Mouse (Mus musculus): ENCODE measurements around the gene Zfp27. TPM values are rescaled to one million over a fixed set of nuclear protein-coding genes. Genes with fewer than 3 reads are reported as not detected.
"Not testable (repeated sequence)": the region's sequence is repeated elsewhere in the genome, so short reads cannot be mapped to it uniquely, and the experiment has no call there.

The Zfp27 gene
- total RNA-seq, 2 experiments from 2014 or later: 20.5 to 23.2 TPM

DNA sequence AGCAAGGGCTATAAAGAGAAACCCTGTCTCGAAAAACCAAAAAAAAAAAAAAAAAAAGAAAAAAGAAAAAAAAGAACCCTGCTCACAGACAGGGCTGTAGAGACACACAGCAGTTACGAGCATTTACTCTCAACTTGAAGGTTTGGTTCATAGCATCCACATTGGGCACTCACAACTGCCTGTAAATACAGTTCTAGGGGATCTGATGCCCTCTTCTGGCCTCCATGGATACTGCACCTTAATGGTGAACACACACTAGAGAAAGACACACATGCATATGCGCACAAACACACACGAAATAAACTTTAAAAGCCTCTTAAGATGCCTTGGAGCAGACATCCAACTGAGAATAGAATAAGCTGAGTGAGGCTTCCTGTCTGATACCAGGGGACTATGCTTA is 8.0 kb downstream of the Zfp27 start:
- DNase-seq (ENCODE audit: low spot score in 2 of 2): no peak
- intact Hi-C loops (cut with DNase I): no loop called here

DNA sequence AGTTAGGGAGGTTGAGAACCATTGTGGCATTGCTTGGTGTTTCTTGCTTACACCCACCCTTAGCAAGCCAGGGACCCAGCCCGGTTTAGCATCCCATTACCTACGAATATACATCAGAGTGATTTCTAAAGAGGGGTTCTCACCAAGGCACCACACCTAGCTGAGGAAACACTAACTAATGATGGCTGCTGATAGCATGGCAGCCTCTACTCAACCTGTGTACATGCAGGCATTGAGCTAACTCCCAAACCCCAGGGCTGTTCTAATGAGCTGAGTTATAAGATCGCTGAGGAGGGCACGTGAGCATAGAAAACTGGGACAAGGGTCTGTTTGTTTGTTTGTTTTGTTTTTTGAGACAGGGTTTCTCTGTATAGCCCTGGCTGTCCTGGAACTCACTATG is 13.6 kb downstream of the Zfp27 start:
- DNase-seq (ENCODE audit: low spot score in 2 of 2): no peak
- intact Hi-C loops (cut with DNase I): no loop called here

DNA sequence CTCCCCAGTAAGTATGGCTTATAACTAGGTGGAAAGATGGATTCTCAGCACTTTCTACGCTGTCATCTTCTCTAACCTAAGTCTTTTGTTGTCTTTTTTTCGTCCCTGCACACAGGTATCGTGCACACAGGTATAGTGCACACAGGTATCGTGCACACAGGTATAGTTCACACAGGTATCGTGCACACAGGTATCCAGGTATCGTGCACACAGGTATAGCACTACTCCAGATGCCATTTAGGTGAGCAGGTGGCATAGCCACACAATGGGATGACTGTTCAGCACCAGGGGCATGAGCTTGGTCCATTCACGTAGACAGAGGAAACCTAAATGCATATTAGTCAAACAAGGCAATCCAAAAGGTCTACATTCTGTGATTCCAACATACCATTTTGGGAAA is 15.9 kb downstream of the Zfp27 start:
- no peak for DNase-seq (ENCODE audit: low spot score in 2 of 2)
- intact Hi-C loops (cut with DNase I): no loop called here

DNA sequence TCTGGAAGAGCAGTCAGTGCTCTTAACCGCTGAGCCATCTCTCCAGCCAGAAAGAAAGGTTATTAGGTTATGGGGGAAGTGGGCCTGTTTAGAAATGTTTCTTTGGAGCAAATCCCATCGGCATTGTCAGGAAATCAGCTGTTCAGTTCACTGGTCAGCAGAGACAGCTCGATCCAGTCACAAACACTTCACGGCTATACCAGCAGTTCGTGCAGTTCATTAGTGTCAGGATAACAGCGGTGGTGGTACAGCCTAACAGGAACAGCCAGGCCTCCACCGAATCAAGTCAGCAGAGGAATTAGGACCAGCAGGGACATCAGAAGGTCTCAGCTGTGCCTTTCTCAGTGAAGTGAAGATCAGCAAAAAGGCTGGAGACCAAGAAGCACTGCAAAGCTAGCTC is 25.5 kb downstream of the Zfp27 start:
- no peak for DNase-seq (ENCODE audit: low spot score in 2 of 2)
- intact Hi-C loops (cut with DNase I): no loop called here

DNA sequence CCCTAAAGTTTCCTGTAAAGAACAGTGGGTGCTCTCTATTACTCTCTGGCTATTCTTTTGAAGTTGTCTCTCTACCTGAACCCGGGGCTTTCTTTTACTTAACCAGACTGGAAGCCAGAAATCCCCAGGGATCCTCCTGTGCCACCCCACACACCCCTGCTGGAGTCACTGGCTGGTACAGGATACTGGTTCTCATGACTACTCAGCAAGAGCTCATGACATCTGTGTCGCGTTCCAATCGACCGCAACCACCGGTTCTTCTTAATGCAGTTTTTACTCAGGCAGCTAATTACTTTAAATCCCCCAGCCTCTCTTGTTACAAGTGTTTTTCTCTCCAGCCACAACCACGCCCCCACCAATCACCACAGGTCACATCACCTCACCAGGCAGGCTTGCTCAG is 26.3 kb downstream of the Zfp27 start:
- DNase-seq (ENCODE audit: low spot score in 2 of 2): no peak
- intact Hi-C loops (cut with DNase I): no loop called here

DNA sequence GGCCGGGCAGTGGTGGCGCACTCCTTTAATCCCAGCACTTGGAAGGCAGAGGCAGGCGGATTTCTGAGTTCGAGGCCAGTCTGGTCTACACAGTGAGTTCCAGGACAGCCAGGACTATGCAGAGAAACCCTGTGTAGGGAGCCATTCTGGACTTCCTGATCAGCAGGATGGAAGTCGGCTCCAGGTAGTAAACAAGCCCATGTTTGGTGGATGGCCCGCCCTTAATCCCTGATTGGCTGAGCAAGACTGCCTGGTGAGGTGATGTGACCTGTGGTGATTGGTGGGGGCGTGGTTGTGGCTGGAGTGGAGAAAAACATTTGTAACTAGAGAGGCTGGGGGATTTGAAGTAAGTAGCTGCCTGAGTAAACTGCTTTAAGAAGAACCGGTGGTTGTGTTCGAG is 28.8 kb downstream of the Zfp27 start:
- intact Hi-C loops (cut with DNase I); DNase-seq (ENCODE audit: low spot score in 2 of 2): not testable (repeated sequence)

DNA sequence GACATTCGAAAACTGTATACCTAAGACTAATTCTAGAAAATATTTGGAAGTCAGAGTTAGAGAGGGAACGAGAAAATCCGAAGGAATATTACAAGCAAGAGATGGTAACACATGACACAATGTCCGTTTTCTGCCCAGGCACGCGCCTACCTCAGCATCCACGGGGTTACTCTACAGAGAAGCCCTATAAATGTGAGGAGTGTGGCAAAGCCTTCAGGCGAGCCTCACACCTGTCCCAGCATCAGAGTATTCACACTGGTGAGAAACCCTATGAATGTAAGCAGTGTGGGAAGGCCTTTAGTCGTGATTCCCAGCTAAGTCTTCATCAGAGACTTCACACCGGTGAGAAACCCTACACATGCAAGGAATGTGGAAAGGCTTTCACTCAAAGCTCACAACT is 32.1 kb downstream of the Zfp27 start:
- no peak for DNase-seq (ENCODE audit: low spot score in 2 of 2)
- intact Hi-C loops (cut with DNase I): no loop called here

DNA sequence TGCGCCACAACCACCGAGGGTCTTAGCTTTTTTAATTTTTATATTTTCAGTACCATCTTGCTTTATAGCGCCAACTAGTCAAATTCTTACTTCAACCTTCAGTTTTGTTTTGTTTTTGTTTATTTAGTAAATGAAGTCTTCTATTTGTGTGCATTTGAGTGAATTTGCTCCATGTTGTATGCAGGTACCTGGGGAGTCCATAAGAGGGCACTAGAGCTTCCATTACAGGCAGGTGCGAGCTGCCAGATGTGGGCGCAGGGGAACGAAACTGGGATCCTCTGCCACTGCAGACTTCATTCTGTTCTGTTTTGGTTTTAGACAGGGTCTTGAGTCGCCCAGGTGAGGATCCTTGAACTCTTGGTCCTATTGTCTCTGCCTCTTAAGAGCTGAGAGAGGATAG is 44.7 kb downstream of the Zfp27 start:
- no peak for DNase-seq (ENCODE audit: low spot score in 2 of 2)
- intact Hi-C loops (cut with DNase I): no loop called here

DNA sequence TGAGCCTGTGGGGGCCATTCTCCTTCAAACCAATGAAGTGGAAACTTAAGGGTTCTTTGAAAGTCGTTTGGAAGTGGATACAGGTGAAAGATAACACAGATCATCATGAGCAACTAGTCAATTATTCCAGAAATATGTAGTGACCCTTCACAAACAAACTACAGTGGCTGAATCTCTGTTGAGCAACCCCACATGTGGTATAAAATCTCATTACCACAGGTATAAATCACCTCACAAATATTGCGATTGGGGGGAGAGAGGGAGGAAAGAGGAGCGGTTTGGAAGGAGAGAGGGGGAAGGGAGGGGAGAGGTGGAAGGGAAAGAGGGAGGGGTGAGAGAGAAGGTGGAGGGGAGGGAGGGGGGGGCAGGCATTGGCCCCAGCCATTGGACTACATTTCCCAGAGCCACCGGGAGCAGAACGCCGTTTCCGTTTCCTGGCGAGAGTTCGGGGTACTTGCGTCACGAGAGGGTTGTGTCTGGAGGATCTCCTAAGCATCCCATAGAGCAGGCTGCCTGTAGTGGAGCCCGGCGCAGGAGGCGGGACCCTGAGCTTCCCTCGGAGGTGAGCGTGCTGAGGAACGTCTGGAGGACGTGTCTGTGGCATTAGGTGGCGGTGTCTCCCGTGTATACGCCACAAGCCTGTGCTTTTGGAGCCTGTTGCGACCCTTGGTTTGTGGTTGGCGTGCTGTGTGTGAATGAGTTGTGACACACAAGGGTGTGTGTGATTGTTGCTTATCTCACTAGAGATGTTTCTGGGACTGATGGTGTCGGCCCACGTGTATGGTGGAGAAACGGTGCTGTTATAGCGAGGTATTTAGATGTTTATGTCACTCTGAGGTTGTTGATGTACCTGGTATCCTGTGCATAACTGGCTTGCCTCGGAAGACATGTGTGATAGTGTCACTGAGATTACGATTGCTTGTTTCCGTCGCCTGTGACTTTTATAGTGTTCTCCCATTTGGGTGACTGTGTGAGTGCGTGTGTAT is 46.5 kb downstream of the Zfp27 start, which contains the start of gene Zfp420:
Zfp420 (plus strand) TSS at position 448 of the 986 bp plus-strand sequence.
- peak; percentile 89 to 91 for DNase-seq (ENCODE audit: low spot score in 2 of 2)
- intact Hi-C loops (cut with DNase I): loop anchor here (5.0 kb wide), 2 partner anchors 43 to 47 kb away; partner anchors contain the start of genes Zfp27, Zfp383 and Zfp790

DNA sequence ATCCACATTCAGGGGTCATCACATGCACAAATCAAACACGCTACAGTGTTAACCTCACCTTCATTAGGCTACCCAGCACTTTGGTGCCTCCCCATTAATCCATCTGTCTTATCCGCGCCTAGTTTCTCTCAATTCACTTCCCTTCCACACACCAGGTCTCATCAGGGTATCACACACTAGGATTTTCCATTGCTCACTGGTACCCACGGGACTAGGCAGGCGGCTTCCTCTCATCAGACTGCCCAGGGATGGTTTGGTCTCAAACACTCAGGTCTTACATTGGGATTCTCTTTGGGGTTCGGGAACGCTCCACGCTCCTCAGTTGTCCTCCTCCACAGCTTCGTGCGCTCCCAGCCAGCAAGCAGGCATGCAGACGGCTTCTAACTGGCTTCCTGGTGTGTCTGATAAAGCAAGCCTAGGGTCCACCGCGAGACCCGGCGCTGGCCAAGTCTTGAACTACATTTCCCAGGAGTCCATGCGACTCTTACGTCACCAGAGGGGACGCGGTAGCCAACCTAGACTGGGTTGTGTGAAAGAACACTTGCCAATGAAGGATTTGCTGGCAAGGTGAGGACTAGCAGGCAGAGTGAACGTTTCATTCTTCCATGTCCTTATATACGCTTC is 53.0 kb downstream of the Zfp27 start, which contains the start of gene Zfp940:
Zfp940 (minus strand) TSS at position 451 of the 624 bp plus-strand sequence.
- peak; percentile 88 to 91 for DNase-seq (ENCODE audit: low spot score in 2 of 2)
- intact Hi-C loops (cut with DNase I): no loop called here

DNA sequence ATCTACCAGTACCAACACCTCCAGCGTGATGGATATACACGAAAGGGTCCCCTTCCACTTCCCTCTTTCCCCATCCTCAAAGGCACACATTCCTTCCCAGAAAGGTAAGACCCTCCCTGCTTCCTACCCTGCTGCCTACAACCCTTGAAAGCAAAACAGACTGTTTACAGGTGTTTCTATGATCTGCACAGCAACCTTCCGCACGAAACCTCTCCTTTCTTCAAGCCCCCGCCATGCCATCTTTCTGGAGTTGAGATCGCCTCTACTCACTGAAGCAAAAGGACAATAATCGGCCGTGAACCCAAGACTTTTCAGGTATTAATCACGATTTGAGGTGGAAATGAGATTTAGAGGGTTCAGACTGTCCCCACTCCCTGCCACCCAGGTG is 53.5 kb downstream of the Zfp27 start:
- intact Hi-C loops (cut with DNase I): no loop called here

DNA sequence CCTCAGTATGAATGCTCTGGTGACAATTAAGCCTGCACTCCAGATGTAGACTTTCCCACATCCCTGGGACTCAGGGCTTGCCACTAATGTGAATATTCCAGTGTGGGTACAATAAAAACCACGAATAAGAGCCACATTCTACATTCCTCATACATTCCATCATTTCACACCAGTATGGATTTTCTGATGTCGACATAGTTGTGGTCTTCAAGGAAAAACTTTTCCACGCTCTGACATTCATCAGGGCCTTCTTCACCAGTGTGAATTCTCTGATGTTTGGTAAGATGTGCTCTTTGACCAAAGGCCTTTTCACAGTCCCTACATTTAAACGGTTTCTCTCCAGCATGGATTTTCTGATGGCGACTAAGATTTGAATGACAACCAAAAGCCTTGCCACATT is 61.8 kb downstream of the Zfp27 start:
- DNase-seq (ENCODE audit: low spot score in 2 of 2): no peak
- intact Hi-C loops (cut with DNase I): no loop called here

More for the DNA sequence above, 53.5 kb downstream of the Zfp27 start:
- DNase-seq (ENCODE audit: low spot score in 2 of 2): no peak

Small RNAs within 50 kb of the gene (microRNA-seq; reads per million reads assigned to microRNA genes)
- 1.5 reads per million for gene Mir7668

Other genes with a start within 250 kb of the Zfp27 start
- not detected for gene Catsperg2, start 179.5 kb downstream of the Zfp27 start, total RNA-seq (2021)
- 10 to 100 TPM; 16.2 to 17.3 TPM for gene Zfp84, start 138.0 kb downstream of the Zfp27 start, total RNA-seq (2021)
- 10 to 100 TPM; 12.8 to 12.9 TPM for gene Zfp30, start 122.6 kb downstream of the Zfp27 start, total RNA-seq (2021)
- 10 to 100 TPM; 21.0 to 21.1 TPM for gene Zfp790, start 90.5 kb downstream of the Zfp27 start, total RNA-seq (2021)
- gene Zfp940, start 52.9 kb downstream of the Zfp27 start, total RNA-seq (2021): 10 to 100 TPM; 17.3 to 17.8 TPM
- 10 to 100 TPM; 13.4 to 13.6 TPM for gene Zfp420, start 46.6 kb downstream of the Zfp27 start, total RNA-seq (2021)
- gene Zfp383, start 1.7 kb upstream of the Zfp27 start, total RNA-seq (2021): 1 to 10 TPM; 9.0 to 9.7 TPM
- gene Zfp74, start 47.5 kb upstream of the Zfp27 start, total RNA-seq (2021): 10 to 100 TPM; 18.0 to 19.1 TPM
- gene Zfp568, start 77.4 kb upstream of the Zfp27 start, total RNA-seq (2021): 1 to 10 TPM; 3.2 to 5.3 TPM
- 1 to 10 TPM; 7.7 to 8.5 TPM for gene Zfp14, start 144.8 kb upstream of the Zfp27 start, total RNA-seq (2021)
- 1 to 10 TPM; 3.4 to 4.5 TPM for gene Zfp82, start 166.3 kb upstream of the Zfp27 start, total RNA-seq (2021)
- 1 to 10 TPM in 1 of 2 experiments, not detected in 1; 1.1 TPM for gene Gm26920, start 183.8 kb upstream of the Zfp27 start, total RNA-seq (2021)
- 1 to 10 TPM; 7.5 to 7.6 TPM for gene Zfp566, start 184.0 kb upstream of the Zfp27 start, total RNA-seq (2021)
- gene Zfp260, start 188.2 kb upstream of the Zfp27 start, total RNA-seq (2021): 10 to 100 TPM; 65.6 to 70.4 TPM
- 10 to 100 TPM; 29.9 to 38.4 TPM for gene Zfp382, start 215.4 kb upstream of the Zfp27 start, total RNA-seq (2021)